Mouse (Mus musculus) gastrocnemius, adult 18-20 months (tissue): ENCODE results near the gene Vps13d. TPM values are rescaled to one million over a fixed set of nuclear protein-coding genes. Genes with fewer than 3 reads are reported as not detected.

Experiments used
- DNase-seq: peaks from one replicate; pipeline ENCODE4 v3.0.0; 2021; ENCODE audit warnings: low spot score
- total RNA-seq, 2 experiments: library from RNA; stranded (reverse); gene quantifications; 2 replicates each; pipeline ENCODE4 v1.2.3; 2021

The Vps13d gene
- total RNA-seq, 2 experiments from 2014 or later, result 28.7 to 34.3 TPM

DNA sequence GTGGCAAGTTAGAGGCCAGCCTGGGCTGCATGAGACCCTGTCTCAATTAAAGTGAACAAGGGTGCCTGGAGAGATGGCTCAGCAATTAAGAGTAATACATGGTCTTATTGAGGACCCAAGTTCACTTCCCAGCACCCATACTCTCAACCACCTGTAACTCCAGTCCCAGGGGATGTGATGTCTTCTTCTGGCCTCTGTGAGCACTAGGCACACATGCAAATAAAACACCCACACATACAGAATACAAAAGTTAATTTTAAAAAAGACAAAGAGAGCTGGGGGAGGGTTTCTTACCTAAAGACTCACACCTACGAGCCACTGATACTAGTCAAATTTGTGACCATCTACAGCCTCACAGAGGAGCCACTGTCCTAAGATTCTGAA, 43.7 kb downstream of the Vps13d start:
- no peak for DNase-seq

DNA sequence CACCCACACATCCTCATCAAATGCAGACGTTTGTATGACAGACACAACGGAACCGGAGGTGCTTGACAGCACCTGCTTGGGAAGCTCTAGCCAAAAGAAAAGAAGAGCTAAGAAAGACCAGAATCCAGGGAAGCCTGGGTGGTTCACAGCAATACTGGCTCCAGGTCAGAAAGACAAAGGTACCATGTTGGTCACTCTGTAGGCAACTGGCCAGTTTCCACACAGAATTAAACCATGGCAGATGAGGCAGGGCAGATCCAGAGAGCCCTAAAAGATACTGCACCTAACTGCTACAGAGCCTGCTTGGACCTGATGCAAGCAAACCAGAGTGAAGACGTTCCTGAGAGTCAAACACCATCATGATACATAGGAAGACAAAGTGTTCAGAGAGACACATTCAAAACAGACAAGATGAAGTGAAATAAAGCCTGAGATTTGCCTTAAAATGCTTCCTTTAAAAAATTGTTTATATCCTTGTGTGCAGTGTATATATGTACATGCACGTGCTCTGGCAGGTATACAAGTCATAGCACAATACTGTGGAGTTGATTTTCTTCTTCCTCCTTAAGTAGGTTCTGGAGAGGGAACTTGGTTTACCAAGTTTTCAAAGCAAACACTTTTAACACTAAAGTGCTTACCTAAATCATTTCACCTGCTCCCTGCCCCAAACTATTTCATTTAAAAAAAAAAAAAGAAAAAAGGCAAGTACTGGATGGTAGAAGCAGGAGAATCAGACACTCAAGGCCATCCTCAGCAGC, 44.3 kb downstream of the Vps13d start:
- DNase-seq, result no peak

DNA sequence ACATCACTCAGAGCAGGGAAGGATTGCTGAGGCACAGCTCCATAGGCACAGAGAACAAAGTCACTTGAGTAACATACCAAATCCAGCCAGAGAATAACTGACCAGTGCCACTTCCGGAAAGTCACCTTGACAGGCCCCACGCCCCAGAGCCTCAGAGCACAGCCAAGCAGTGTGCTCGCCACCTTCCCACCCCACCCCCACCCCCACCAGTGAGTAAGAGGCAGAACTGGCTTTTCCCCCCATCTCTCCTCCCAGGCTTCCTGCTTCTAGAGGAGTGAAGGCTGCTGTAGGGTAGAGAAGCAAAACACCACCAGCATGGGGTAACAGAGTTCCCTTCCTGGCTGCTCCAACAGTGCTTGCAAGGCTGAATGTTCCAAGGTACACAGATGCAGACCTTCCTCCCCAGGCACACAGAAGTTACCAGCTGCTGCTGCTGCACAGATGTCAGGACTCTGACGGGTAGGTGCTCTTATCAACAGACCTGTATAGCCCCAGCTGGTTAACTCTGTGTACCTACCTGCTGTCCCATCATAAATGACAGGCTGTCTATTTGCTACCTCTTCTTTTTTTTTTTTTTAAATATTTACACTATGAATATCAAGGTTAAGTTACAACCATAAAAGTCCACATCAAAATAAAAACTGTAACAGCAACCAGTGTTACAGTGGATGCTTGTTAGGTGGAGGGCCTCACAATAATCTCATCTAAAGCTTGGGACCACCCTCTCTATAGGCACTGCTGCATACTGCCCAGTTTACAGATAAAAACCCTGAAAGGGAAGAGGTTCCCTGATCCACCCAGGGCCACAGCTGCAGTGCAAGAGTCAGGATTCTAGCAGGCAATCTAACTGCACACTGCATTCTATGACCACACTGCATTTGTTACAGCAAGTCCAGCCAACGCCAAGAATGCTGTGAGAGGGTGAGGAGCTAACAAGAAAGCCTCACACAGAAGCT, 47.5 kb downstream of the Vps13d start:
- no peak for DNase-seq

DNA sequence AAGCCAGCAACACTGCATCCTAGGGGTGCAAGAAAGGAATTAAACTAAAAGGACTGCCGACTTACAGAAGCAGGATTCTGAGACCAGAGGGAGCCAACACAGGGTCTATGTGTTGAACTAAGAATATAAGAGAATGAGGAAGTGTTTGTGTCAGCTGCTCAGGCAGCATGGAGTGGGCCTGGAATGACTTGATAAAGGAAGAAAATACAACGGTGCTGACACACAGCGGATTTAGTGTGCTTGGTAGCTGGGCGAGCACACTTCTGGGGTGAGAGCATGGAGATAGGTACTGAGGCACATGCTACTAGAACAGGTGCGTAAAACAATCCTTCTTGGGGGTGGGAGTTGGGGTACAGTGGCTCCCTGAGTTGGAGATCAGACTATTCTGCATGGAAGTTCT, 51.3 kb downstream of the Vps13d start:
- no peak for DNase-seq

DNA sequence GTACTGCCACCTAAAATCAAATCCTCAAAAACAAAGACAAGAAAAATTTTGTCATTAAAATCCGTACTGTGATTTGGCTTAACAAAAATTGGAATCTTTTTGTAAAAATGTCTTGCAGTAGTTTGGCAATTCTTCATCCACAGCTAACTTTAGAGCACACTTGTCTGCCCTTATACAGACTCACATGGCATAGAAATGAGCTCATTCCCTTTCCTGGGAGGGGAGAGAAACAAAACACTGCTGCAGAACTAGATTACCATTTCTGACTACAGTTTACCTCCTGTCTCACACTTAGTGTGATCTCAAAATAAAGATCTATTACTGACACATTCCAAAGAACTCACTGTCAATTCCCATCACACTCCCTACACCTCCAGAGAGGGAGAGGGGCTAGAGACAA, 58.1 kb downstream of the Vps13d start:
- DNase-seq, result no peak

DNA sequence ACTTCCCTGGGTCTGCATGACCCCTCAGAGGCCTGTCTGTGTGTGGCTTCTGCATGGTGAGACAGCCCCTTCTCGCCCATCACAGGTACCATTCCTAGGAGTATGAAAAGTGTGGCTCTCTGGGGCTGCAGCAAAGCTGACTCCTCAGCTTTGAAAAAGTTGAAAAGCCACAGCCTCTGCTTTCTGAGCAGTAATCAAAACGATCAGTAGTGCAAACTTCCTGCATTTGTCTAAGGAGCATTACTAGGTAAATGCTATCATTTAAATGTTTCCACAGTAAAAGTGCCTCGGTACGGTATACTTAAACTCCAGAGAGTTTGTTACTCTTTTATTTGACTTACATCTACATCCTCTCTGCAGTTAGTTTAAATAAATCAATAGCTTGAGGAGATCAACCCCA, 59.3 kb downstream of the Vps13d start:
- DNase-seq, result no peak

DNA sequence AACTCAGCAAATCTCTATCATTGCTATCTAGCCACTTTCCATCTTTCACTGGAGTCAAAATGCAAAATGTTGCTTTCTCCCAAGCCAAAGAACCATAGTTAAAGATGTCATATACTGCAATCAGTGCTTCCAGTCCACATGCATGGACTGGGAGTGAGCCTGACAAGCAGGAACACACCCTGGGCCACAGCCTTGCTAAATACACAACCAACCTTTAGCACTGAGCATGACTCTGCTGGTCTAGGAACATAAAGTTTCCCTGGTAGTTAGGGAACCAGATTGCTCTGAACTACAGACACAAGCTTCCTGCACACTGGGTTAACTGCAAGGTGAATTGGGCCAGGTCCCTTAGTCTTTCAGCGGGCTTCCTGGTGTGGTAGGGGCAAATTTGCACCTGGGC, 64.0 kb downstream of the Vps13d start:
- no peak for DNase-seq

DNA sequence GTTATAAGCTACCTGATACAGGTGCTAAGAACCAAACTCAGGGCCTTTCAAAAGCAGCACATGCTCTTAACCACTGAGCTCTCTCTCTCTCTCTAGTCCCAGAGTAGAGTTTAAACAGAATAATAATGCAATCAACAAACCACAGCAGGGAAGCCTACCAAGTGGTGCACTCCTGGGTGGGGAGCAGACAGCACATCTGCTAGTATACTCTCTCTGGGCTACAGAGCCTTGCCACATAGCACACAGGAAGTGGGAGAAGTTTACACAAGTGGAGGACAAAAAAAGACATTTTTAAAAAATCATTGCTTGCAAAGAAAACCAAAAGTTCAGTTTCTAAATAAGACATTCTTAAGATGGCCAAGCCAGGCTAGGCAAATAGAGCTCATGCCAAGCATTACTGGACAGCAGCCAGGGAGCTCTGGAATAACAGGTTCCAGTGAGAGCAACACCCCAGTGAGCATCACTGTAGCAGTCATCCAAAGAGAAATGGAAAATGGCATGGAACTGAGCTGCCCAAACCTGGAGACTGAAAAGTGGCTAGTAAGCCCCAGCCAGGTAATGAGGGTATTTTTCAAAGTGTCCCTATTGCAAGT, 64.8 kb downstream of the Vps13d start:
- peak; percentile 68 for DNase-seq

DNA sequence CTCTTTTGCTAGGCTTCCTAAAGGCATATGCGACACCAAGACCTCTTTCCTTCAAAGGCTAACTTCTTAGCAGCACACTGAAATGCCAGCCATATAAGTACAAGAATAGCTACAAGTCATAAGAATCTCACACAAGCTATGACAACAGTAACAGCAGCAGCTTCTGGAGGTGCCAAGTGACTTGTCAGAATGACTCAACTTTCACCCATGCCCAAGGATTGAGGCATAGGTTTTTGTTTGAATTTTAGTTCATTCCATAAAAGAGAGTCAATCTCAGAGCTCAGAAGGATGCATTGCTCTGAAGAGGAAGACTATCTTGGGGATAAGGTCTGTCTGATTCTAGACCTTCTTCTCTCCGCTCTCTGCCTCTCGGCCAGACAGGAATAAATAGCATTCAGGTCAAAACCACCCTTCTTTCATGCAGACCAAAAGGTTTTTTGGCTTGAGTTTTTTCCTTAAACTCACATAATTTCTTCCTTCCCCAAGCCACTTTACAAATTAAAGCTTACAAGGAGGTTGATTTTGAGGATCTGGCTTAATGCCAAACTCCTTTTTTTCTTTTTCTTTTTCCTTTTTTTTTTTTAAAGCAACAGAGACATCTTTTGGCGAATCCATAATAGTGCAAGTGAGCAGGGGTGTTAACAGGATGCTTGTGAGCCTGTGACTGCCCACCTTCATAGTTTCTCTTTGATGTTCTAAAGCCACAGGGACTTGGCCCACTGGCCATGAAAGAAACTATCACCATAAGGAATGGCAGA, 69.2 kb downstream of the Vps13d start:
- no peak for DNase-seq

DNA sequence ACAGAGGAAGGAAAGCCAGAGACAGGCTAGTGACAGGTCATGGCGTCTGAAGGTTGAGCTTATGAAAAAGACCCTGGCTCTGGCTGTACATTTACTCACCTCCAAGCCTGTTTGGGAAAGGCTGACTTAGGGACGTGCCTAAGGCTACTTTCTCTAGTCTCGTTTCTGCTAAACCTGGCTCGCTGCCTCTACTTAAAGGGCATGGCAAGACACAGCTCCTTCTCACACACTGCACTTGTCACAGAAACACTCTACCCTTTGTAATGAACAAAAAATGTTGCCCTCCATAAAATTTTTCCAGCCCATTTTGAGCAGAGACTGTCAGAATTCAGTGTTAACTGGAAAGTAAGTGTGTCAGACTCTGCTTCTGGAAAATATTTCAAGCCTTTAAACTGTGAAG, 70.4 kb downstream of the Vps13d start:
- peak; percentile 12 for DNase-seq

DNA sequence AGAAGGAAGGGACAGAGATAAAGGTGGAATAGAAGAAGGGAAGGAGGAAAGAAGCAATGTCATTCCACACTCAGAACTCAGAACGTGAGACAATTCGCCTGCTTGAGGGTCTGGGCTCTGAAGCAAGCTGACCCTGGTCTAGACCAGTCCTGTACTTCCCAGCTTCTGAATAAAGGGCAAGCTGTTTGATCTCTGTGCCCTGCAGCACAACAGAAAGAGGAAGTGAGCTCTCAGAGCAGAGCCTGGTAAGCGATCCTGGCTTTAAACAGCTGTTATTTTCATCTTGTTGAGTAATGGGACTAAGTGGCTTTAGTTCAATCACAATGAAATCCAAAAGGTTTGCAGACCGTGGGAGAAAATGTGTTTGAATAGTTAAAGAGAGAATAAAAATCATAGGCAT, 83.2 kb downstream of the Vps13d start:
- no peak for DNase-seq

DNA sequence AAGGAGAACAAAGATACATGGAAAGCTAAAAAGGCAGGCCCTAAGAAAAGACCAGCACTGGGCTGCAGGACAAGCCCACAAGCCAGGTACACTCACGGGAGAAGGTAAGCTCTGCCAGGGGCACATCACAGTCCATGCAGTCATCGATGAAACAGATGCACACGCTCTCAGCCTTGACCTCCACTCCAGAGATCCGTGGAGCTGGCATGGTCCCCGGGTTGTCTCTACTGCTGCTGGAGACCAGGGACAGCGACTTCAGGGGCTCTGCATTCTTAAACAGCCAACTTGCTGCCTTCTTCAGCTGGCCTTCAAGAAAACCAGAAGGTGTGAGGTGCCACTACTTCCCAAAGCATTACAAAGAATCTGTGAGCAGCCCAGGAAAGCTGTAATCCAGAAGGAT, 84.1 kb downstream of the Vps13d start:
- DNase-seq, result no peak

DNA sequence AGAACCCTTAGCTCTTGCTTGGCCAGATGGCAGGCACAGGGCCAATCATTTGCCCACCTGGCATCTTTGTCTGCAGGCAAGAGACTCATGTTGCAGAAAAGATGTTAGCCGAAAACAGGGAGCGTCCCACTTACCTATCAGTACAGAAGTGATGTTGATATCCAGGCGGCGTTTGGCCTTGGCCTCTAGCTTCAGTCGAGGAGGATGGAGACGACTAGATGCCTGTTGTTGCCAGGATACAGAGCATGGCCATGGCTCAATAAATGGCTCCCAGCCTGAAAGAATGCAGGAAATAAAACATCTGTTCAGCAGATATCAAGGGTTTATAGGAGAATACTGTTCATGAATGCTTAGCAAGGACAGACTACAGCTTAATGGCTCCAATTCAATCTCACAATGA, 88.0 kb downstream of the Vps13d start:
- no peak for DNase-seq

DNA sequence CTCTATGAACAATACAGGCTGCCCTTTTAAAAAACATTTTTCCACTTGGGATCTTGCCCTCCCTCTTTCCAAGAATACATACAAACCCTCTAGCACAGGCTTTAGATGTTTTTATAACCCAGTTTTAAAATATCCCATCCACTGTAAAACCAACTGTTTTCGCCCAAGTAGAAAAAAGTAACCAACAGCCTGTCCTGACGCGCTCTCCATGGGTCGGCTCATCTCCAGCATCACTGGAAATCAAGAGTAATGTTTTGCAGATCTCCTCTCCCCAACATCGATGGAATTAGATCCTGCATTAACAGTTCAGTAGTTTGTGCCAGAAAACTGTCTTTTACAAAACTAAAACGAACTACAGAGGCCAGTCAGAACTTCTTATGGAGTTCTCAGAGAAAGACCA, 89.5 kb downstream of the Vps13d start:
- DNase-seq, result no peak

DNA sequence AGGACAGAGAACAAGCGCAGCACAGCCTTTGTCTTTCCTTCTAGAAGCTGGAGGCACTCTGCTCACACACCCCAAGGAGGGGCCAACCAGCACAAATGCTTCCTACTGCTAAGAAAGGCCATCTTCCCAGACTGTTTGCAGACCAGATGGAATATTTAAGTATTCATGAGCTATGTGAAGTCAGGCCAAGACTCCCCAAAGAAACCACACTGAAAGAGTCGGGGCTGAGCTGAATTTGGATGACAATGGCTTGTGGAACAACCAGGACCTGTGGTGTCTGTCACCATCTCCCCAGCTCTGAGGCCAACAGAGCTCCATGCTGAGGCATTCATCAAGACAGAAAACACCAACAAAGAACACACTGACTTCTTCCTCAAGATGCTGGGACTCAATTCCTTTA, 89.9 kb downstream of the Vps13d start:
- no peak for DNase-seq

DNA sequence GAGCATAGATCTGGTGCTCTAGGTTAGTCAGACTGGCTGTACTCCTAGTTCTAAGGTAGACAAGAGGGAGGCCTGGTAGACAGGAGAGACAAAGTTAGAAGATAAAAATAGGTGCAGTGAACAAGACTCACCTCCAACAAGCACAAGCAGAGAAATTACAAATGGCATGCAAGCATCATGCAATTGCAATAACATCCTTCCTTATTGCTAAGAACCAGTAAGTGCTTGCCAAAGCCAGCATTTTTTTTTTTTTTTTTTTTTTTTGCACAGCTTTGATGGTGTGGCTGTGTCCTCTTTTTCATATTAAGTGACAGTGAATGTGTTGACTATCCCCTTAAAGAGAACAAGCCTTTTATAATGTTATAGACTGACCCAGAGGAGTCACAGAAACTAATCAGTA, 91.2 kb downstream of the Vps13d start:
- DNase-seq, result no peak

DNA sequence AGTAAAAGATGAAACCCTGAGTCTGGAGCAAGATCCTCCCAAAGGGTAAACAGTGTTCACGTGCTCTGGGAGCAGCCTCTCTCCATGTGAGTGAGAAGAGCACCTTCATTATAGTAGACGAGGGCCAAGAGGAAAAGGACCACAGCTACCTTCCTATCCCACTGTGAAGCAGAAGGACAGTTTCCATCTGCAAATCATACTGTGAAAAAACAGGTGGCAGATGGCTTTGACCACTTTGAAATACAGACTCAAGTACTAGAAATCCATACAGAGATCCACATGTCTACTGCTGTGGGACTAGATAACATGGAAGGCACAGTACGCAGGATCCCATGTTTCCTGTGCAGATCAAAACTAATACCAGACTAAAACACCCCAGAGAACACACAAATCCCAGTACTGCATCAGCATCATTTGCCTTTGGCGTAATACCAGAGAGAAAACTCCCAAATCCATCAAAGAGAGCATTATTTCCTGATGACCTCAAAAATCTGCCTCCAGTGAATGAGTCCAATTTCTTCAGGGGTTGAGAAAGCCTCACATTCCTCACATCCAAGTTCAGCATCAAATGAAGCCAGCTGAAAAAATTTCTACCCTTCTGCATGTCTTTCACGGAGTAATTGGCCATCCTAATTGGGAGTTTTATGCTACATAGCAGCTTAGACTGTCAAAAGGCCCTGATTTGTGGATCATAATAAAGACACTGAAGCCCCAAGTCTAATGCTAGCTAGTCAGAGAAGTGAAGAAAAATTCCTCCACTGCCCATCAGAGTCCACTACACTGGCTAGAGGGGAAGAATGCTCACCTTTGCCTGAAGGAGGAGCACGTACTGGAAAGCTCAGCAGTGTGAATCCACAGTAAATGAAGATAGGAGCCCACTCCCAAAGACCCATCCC, 92.7 kb downstream of the Vps13d start:
- DNase-seq, result no peak

DNA sequence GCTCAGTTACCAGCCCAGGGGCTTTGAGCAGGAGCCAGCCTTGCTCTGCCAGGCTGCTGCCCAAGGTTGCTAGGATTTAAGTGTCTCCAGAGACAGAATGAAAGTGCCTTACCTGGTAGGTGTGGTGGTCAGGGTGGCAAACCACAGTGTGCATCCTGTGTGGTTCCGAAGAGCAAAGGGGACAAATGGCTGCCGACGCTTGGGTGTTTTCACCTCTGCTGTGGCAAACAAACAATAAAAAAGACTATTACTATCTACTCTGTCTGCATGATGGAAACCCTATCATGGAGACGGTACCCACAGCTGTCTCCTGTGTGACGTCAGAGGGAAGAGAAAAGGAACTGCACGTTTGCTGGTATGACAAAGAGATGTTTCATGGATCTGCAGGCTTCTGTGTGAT, 95.0 kb downstream of the Vps13d start:
- DNase-seq, result no peak

DNA sequence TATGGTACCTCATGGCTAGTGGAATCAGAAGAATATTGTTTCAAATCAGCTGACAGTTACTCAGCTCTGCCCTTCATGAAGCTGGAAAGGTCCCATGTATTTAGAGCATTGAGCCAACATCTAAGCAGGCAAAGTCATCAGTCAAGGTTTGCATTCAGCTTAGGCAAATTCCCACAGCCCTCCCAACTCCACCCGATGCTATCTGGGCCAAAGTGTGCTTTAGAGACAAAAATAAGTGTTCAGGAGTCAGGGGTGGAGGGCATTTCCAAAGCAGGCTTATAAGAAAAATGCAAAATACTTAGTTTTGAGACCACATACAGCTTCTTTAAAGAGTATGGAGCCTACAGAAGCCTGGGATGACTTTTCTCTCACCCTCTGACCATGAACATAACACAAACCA, 95.5 kb downstream of the Vps13d start:
- no peak for DNase-seq

DNA sequence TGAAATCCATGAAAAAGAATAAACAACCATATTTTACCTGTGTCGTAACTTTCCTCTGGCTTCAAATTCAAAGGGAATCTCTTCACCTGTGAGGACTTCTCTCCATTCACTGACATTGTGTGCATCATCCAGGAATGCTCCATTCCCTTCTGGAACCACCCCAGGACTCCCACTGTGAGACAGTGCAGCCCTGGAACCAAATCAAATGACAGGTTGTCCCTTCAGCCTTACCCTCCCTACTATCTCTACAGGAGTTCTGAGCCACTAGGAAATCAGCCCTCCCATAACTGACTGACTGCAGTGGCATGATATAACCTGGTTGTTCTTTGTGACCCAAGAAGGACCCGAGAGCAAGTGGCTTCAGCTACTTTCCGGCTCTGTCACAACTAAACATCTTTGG, 96.8 kb downstream of the Vps13d start:
- DNase-seq, result no peak
